Mouse (Mus musculus): ENCODE results near the gene Pak3.

- TF ChIP-seq CTCF (IDR thresholded peaks at IDR 0.05; ENCODE audit: low read depth) (no peak), EP300 (optimal IDR thresholded peaks at IDR 0.05) (no peak)
These were observed 55.3 kb downstream of the Pak3 start for GRCm38 (mm10) chrX:143573691-143574090.
